Comparison of ENCODE assay signal across 10 mouse cellular contexts in the genomic region with DNA sequence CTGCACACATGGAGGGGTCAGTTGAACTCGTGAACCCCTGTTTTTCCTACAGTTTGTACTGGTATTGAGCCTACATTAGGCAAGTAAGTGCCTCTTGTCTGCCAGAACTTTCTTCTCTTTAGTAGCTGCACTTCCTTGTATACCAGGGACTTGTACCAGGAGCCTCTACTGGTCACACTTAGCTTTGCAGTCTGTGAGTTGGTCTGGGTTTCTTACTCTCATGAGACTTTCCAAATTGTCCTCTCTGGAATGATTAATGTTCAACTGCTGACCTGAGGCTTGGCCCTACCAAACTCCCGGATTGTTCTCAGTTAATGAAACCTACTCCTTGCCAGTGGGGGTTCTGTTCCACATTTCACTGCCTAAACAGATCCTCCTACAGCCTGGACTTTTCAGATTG.
DNase-seq lines count a peak whose midpoint lies in the region; ATAC-seq and TF ChIP-seq lines count a peak whose summit lies in the region.
"Had no signal": no experiment of that assay in that cellular context is flagged by ENCODE, and none has a peak within 500 bp of the region (broad histone marks: within the 10 kb centered on the region; RNA-seq: fewer than 3 reads in every experiment).

No protein-coding gene starts in this region.

- no peak overlapping the region for H3K4me3 ChIP-seq in stomach, postnatal 0 days (ENCODE audit: low read depth, low read length)

- WGBS in stomach, postnatal 0 days, result 26% methylated on average over 2 of the region's 2 CpGs

- H3K4me1 ChIP-seq in stomach, postnatal 0 days (replicated peaks; ENCODE audit: control insufficient read depth, insufficient read depth), result no peaks in the 10 kb centered on the region

- no peak overlapping the region for H3K4me2 ChIP-seq in stomach, postnatal 0 days (replicated peaks; ENCODE audit: low read depth)

- no peak for TF ChIP-seq CTCF in brain, embryonic 14.5 days (IDR thresholded peaks at IDR 0.05; ENCODE audit: borderline replicate concordance, extremely low read depth, insufficient read depth, insufficient read length)
- peak; percentile 45 for TF ChIP-seq CTCF in stomach, postnatal 0 days (IDR thresholded peaks at IDR 0.05; ENCODE audit: low read depth)

- H3K9ac ChIP-seq in stomach, postnatal 0 days (ENCODE audit: low read length), result no peak overlapping the region
- H3K9ac ChIP-seq: forebrain, postnatal 0 days had no signal

- ATAC-seq in stomach, postnatal 0 days (ENCODE audit: low FRiP score, low TSS enrichment), result no peak
- ATAC-seq: forebrain, postnatal 0 days had no signal

- DNase-seq in lung, postnatal 10 days, result peak; percentile 3
- no peak for DNase-seq in lung, postnatal 14 days
- DNase-seq in brain, embryonic 14.5 days (ENCODE audit: low read depth), result peak; percentile 0
- DNase-seq in kidney, adult 8-10 months, result peak; percentile 52
- no peak for DNase-seq in stomach, postnatal 0 days (ENCODE audit: low spot score)
- DNase-seq in ovary, postnatal 14 days (ENCODE audit: low spot score), result no peak
- no peak for DNase-seq in layer of hippocampus, adult 9-11 months
- DNase-seq: cerebellum, adult 2 months; forebrain, postnatal 0 days; right cerebral cortex, postnatal 25 days had no signal

- H3K36me3 ChIP-seq in stomach, postnatal 0 days (ENCODE audit: control insufficient read depth, insufficient read depth, low read length), result no peaks in the 10 kb centered on the region

- no peaks in the 10 kb centered on the region for H3K27me3 ChIP-seq in stomach, postnatal 0 days (ENCODE audit: control insufficient read depth, insufficient read depth, low read length)

- no peak for TF ChIP-seq POLR2A in brain, embryonic 14.5 days (IDR thresholded peaks at IDR 0.05; ENCODE audit: borderline replicate concordance, extremely low read depth, insufficient read depth, insufficient read length, poor library complexity, severe bottlenecking)

- no peaks in the 10 kb centered on the region for H3K9me3 ChIP-seq in stomach, postnatal 0 days (ENCODE audit: control insufficient read depth, low read length)

- no peak for TF ChIP-seq EP300 in stomach, postnatal 0 days (optimal IDR thresholded peaks at IDR 0.05)

- H3K27ac ChIP-seq in stomach, postnatal 0 days (replicated peaks), result no peak overlapping the region

Comparison
In these comparisons a context has a peak if more than half of its experiments do, and no peak if none do; other contexts are left out.
1. DNase-seq: peak in lung, postnatal 10 days (single experiment), brain, embryonic 14.5 days (single experiment) and kidney, adult 8-10 months (2 of 2); none in lung, postnatal 14 days (single experiment), stomach, postnatal 0 days (single experiment), ovary, postnatal 14 days (single experiment) and layer of hippocampus, adult 9-11 months (single experiment).